Mouse (Mus musculus) layer of hippocampus, adult 9-10 months (tissue): ENCODE data around the gene Kdsr.

Experiments used
- DNase-seq: peaks from one replicate; pipeline ENCODE4 v3.0.0; 2022; ENCODE audit warnings: low spot score

The Kdsr gene

DNA sequence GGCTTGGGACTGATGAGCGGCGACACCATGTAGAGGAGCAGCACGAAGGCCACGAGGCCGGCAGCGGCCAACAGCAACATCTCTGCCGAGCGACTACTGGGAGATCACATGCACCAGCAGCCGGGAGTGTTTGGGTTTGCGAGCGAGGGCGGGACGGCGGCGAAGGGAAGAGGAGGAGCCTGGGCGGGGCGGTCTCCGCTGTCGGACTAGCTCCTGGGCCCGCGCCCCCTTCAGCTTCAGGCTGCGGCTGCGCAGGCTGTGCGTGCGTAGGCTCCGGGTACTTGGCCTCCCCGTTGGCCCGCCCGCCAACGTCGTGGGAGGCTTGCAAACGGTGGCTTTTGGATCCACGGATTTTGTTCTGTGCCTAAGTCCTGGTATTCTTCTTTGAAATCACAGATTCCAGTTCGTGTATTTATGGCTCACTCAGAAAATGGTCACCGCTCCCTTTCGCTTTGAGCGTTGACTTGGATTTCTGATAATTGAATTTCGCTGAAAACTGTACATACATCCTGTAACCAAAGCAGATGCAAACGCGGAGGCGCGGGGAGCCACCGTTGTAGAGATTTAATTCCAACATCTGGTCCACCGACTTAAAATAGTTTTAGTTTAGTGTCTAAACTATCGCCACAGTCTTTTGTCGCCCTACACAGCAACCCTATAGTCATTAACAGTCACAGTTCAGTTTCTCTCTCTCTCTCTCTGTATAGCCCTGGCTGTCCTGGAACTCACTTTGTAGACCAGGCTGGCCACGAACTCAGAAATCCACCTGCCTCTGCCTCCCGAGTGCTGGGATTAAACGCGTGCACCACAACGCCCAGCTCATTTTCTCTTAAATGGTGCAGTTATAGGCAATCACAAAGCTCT, at the start of gene Kdsr:
TSS of gene Kdsr (minus strand) at position 156 of the 864 bp plus-strand sequence.
- DNase-seq, result peak; percentile 87

DNA sequence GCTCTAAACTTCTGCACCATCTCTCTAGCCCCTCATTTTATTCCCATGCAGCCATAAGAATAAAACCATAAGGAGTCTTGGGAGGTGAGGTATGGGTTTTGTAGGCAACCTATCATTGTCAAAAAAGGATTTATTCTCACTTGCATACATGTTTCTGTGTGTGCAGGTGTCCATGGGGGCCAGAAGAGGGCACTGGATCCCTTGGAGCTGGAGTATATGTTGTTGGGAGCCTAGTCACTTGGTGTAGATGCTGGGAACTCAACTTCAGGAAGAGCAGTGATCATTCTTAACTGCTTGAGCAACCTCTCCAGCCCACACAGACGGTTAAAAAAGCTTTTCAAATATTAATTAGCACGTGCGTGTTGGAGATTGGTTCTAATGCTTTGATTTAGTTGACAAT, 40.4 kb upstream of the Kdsr start:
- DNase-seq, result no peak

DNA sequence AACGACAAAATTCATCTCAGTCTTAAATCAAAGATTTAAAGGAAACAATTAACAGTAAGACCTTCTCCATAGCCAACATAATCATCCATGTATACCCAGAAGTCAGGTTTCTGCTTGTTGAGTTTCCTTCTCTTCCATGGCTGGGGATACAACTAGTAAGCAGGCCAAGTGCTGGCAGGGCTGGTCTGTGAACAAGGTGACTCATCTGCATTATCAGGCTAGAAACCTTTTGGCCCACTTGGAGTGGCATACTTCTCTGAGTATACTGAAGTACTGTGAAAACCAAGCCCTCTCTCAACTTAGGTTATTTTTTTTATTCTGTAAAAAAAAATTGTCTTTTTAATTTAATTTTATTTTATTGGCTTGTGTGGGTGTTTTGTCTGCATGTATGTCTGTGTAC, 39.9 kb upstream of the Kdsr start:
- DNase-seq, result no peak

DNA sequence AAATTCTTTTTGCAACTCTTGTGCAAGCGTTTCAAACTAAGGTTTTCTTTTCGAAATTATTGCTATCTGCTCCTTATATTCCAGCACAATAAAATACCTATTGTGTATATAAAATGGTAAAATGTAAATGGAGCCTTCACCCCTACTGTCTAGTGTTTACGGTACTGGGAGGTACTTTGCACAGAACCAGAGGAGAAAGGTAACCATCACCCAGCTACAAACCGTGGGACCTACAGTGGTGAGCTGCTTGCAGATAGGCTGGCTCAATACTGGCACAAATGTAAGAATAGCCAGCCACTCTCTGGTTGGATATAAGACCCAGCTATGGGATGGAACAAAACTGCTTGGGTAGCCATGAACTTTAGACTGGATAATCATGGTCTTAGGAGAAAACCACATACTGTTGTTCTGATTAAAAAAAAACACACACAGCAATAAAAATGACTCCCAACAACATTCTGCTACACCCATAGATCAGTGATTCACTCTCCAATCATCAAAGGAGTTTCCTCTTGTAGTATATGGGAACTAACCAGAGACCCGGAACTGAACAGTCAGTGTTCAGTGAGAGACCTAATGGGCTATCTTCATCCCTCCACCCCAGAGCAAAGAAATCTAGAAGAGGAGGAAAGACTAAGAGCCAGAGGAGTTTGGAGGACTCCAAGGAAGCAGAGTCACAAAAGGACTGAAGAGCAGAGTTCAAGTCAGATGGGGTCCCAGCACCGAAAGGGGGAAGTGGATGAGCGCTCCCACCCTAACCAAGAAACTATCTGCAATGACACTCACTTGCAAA, 37.7 kb upstream of the Kdsr start:
- DNase-seq, result no peak

DNA sequence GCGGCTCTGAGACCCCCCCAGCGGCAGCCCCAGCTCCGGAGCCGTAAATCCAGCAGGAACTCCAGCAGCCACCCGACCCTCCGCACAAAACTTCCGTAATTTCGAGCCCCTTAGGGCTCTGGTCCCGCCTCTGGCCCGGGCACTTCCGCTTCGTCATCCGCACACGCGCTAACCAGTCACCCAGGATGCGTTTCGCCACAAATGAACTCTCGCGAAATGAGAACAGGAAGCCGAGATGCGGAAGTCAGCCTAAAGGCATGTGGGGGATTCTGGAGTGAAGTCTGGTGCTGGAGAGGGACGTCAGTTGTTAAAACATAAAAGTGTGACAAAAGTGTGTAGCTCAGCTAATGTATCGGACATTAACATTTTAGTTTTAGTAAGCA, 37.0 kb upstream of the Kdsr start, which contains the start of gene Vps4b:
TSS of gene Vps4b (minus strand) at position 187 of the 383 bp plus-strand sequence.
- peak; percentile 90 for DNase-seq

DNA sequence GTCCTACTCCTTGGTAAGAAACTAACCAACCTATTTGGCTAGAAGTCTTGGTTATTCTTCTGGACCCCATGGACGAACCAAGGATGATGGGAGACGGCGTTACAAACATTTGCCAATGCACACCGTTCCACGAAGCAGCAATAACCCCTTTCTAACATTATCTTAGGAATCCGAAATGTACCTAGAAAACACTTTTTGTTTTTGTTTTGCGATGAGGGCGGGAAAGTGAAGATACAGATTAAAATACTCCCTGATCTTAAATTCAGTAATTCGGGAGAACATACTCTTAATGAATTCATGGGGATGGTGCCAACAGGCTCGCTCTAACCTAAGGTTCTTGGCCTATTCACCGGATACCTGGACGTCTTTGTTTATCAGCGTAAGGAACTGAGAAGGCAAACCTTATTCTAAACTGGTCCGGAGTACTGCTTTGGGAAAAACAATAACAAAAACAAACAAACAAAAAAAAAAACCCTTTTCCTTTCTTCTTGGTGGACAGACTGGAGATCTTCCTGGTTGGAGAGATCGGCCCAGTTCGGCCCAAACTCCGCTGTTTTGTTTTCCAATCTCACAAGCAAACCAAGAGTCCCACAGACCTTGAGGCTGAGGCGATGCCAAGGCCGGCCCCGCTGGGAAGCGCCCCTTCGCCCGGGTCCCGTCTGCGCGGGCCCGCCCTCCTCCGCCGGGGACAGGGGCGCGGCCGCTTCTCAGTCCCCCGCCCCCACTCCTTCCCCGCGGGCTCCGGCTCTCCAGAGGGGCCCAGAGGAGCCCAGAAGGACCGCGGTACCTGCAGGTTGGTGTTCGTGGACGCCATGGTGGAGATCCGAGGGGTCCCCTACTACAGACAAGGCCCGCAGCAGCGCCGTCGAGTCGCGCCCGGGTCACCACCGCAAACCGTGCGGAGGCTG, 36.4 kb upstream of the Kdsr start:
- no peak for DNase-seq

DNA sequence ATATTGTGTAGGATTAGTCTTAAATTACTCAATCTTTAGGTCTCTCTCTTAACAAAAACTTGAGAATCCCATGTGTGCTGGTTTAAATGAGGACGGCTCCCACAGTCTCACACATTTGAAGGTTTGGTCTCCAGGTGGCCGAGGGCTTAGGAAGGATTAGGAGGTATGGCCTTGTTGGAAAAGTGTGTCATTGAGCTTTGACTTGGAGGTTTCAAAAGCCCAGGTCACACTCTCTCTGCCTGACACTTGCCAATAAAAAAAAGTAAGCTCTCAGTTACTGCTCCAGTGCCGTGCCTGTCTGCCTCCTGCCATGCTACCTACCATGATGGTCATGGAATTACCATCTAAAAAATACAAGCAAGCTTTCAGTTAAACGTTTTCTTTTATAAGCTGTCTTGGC, 15.4 kb upstream of the Kdsr start:
- DNase-seq, result no peak

DNA sequence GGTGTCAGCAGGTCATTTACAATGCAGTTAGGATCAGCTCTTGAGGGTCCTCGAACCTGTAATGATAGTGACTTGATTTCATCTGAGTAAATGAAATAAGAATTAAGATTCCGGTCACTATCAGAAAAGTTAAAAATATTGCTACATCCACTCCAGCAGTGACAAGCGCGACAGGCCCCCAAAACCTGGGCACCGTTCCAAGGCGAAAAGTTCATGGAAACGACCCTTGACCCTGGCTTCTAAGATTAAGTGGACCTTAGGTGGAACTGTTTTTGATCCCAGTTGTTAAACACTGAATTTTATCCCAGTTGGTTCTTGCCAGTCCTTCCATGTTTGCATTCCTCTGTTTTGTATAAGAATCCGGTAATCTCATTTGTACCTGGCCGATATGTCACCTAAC, 14.6 kb upstream of the Kdsr start:
- no peak for DNase-seq

DNA sequence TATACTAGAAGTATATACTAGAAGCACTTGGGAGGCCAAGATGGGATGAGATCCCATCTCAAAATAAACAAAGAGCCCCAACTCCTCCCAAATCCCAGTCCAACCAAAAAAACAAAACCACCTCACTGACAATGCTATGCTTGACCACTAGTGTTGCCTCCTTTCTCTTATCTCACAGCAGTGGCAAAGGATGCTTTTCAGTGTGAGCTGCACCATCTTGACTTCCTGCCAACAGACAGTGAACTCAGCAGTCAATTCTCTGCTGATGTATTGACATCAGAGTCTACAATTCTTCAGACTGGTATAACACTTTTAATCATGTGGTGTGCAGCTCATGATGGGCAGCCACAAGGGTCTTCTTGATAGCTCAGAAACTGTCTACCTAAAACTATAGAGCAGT, 9.2 kb upstream of the Kdsr start:
- no peak for DNase-seq

DNA sequence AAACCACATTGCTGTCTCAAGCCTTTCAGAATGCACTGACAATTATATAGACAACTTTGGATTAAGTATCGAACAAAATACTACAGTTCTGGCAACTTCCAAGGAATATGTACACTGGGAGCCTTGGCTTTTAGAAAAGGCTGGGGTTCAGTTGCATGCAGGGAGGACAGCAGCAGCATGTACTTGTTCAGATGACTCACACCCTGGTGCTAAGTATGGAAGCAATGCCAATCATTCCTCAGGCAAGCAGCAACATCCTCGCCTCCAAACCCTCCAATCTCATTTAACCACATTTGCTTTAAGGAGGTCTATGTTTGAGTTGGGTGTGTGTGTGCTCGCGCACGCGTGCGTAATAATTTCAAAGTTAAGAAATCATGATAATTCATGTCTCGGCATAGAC, 6.2 kb upstream of the Kdsr start:
- no peak for DNase-seq

DNA sequence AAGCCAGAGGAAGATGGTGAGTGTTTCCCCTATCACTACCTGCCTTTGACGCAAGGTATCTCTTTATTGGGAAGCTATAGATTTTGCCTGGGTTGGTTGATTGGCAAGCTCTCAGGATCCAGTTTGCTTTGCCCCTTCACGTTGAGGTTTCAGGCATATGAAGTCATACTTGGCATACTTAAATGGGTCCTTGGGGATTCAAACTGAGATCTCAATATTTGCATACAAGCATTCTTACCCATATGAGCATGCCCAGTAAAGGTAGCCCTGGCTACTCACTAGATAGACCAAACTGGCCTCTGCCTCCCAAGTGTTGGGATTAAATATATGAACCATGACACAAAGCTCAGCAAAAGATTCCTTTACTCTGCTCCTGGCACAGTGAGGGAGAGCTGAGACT, 5.3 kb upstream of the Kdsr start:
- no peak for DNase-seq

DNA sequence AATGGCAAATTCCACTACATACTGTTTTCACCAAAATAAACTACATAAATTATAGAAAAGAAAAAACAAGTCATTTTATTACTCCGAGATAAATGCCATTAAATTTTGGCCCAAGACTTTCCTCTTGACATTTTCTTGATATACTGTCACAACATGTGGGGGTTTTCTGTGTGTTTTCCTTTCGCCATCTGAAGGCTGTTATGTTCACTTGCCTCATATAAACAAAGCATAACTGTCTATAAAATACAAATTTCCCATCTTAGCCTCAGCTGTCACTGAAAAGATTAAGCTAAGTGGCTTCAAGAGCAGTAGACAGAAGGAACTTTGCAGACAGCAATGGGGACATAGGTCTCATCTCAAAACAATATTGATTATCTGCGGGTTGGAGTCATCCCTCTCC, 4.8 kb upstream of the Kdsr start:
- DNase-seq, result no peak

DNA sequence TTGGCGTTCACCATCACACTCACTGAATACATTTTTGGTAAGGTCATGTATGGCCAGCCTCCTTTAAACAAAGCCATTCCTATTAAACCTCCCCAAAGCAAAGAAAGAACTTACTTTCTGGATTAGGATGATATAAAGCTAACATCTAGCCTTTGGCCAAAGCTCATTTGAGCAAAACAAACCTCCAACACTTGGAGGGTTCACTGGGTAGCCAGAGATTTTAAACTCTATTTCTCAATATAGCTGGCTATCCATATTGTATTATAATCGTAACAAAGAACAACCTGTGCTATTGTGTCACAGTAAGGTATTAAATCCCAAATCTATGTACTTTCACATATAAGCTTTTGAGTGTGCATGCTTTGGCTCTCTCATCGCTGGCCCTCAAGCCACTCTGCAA, 1.2 kb upstream of the Kdsr start:
- no peak for DNase-seq

DNA sequence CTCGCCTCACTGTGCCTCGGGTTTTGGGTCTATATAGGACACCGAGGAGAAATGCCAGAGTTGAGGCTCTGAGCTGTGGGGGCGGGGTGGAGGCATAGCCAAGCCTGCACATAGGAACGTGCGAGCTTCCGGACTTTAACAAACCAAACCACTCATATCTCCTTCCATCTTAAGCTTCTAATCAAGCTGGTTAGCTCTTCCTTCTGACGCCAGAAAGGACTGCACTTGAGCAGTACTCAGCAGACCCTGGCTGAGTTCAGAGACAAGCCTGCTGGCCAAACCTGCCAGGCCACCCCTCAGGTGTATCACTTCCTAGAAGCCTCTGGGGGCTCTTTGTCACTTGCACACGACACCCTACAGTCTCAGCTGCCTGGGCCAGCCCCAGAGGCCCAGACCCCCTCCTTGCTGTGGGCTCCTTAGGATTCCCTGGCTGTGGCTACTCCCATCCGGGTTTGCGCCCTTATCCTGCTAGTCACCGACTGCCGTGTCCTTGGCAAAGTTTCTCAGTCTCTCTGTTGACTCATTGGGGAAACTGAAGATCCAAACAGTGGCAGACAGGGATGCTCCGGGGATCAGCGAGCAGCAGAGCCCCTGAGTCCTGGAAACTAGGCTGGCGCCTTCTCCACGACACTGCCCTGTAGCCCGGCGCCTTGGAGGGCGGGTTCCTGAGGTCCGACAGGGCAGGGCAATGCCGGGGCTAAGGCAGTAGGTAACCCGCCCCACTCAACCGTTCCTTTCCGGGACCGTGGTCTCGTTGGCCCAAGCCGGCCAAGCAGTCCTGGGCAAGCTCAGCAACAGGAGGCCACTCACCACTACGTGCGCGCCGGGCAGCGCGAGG, 574 bp downstream of the Kdsr start:
- no peak for DNase-seq

DNA sequence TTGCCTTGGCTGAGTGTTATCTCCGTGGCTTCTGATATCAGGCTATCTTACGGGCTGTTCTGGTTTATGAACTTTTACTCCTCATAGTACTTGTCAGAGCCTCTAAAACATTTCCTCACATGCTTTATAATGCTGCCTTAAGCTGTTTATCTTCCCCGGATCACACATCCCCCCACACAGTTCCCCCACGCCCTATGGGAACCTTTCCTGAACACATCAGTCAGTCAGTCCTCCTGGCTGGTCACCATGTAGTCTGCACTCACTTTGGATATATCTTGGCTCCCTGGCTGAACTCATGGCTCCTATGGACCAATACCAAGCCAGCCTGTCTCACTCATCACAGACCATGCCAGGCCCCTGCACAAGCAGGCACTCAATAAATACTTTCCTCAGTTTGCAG, 2.9 kb downstream of the Kdsr start:
- no peak for DNase-seq

DNA sequence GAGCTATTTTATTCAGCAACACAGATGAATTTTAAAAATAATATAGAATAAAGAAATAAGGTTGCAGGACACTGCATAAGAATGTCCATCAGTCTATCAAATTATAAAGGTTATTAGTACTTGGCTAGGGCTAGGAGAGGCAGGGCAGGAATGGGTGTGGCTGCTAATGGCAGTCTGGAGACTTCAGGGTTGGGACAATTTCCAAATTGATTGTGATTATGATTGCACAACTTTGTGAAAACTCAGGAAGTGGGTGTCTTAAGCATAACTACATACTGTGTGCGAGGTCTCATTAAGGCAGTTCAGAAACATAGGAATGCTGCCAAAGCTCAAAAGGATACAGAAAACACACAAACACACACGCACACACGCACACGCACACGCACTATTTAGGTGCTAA, 7.5 kb downstream of the Kdsr start:
- no peak for DNase-seq

DNA sequence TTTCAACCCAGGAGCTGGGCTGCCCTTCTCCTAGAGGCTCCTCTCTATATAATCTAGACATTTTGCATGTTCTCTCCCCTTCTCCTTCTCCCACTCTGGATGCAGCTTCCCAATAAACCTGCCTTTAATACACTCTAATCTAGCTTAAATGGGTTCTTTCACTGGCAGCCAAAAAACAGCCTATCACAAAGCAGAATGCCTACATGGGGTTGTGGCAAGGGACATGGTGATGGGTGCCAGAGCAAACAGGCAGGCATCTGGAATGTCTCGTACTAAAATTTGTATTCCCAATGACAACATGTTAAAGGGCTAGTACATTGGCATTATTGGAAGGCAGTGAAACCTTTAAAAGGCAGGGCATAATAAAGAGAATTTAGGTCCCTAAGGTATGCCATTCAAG, 8.9 kb downstream of the Kdsr start:
- DNase-seq, result no peak

DNA sequence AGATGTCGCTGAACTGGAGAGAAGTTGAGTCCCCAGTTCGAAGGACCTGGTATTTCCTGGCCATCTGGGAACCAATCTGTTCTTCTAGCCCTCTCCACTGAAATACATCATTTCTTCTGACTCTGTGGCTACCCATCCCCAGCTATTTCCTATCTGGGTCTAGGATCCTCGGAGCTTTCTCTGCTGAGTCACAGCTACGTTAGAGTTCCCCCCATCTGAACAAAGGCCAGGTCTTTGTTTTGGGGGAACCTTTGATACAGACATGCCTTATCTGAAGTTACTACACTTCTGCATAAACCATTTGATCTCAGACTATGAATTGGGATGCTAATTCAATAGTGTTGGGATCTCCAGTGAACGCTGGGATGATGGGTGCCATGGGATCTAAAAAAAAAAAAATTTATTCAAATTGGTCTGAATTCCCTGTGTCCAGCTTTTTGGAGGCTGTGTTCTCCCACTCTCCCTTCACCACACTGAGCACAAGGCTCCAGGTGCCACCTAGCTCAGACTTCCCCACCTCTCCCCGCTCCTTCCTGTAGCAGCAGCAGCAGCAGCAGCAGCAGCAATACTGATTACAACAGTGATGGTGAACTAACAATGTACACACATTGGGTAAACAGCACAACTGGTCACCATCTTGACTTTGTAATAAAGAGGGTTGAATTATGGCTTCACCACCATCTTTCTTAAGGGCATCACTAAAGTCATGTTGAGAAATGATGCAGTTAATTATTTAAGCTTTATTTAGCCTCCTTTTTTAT, 10.8 kb downstream of the Kdsr start:
- DNase-seq, result no peak

DNA sequence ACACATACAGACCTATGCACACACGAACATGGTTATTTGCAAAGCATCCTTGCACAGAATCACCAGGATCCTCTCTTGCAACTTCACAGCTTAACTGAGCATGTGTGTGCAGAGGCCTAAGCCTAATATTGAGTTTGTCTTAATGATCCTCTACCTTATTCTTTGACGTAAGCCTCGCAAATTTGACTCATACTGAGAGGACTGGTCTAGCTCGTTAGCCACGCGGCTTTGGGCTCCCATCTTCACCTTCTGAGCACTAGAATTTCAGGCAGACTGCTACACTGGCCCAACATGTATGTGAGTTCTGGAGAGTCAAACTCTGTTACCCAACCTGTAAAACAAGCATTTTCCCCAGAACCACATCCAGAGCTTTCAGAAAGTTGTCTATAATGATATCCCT, 16.5 kb downstream of the Kdsr start:
- no peak for DNase-seq

DNA sequence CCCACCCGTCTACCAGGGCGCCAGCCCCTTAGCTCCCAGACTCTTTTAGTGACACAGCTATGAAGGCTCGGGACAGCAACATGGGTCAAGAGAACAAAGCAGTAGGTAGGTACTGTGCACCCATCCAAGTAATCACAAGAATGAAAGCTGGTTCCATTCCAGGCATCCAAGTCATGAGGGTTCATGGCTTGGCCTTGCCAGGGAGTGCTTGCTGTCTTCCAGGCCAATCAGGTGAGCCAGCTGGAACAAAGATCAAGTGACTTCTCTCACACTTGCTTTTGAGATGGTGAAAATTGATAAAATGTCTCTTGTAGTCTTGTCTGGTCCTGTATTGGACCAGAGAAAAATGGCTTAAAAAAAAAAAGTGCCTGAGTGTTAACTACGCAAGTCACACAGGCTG, 18.8 kb downstream of the Kdsr start:
- DNase-seq, result no peak

DNA sequence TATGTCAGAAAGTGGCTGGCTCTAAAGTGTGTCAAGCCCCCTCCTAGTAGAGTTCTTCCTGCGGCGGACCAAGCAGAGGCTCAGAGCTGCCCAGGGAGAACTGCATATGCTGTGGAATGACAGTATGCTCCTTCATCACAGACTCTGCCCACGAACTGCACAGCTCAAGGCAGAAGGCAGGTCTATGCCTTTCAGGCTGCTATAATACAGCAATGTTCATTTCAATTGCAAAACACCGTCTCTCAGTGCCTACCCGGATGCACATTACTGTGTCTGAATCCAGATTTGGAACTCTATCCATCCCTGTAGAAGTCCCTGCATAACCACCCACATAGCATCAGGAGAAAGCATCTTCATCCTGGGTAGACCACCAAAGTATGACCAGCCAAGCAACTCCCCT, 19.7 kb downstream of the Kdsr start:
- DNase-seq, result no peak
